In the genomic region with DNA sequence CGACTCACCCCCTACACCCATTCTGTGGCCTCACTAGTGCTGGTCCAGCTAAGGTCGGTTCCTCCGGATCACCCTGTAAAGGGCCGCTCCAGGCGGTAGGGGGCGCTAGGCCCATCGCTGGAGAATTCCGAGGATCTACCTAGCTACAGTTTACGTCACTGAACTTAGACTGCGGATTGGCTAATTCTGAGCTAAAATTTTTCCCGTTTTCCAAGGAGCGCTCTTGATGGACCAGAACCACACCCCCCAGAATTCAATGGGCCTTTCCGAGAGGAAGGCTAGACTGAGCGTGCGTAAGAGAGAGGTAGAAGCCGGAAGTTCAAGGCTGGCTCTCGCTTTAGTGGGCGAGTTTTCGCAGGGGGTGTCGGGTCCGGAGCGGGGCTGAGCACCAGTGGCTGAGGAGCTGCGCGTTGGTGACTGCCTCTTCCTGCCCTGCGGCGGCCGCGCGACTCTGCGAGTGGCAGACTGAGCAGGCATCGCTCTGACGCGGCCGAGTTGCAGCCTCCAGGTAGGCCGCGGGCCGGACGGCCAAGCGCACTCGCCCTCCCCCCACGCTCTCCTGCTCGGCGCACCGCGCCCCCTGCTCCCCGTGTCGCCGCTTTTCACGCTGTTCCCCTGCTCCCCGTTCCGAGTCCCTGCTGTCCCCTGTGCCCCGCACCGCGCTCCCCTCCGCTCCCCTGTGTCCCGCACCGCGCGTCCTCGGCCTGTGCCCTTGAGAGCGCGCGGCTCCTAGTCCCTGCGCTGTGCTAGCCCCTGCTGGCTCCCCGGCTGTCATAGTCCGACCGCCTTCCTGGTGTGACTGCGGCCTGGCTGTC, we compare ENCODE assay signal across 8 mouse cellular contexts. TPM values are rescaled to one million over a fixed set of nuclear protein-coding genes. Genes with fewer than 3 reads are reported as not detected.
A peak's percentile ranks its signal among the peaks of the same experiment; 100 is the strongest.
DNase-seq lines count a peak whose midpoint lies in the region; ATAC-seq and TF ChIP-seq lines count a peak whose summit lies in the region.

A gene (plus strand): TSS at position 278 of the 815 bp plus-strand sequence.

- peak; percentile 86 for TF ChIP-seq CTCF in G1E (IDR thresholded peaks at IDR 0.05; ENCODE audit: low read depth, low read length)
- peak; percentile 85 for TF ChIP-seq CTCF in layer of hippocampus, adult 2 months (conservative IDR thresholded peaks at IDR 0.05)
- peak; percentile 98 for TF ChIP-seq CTCF in lung, embryonic 14.5 days (IDR thresholded peaks at IDR 0.05; ENCODE audit: low read depth)
- peak; percentile 90 for TF ChIP-seq CTCF in olfactory bulb, adult 2 months (IDR thresholded peaks at IDR 0.05; ENCODE audit: insufficient read depth, low read depth, low read length)
- TF ChIP-seq CTCF in thymus, adult 2 months (IDR thresholded peaks at IDR 0.05; ENCODE audit: borderline replicate concordance, control insufficient read depth, extremely low read depth, insufficient read depth, low read length, poor library complexity): peak; percentile 91

- H3K27ac ChIP-seq in forebrain, embryonic 16.5 days (ENCODE audit: low read length): peak within 1 kb of the TSS; percentile 82
- peak within 1 kb of the TSS; percentile 94 for H3K27ac ChIP-seq in layer of hippocampus, adult 2 months
- peak within 1 kb of the TSS; percentile 92 for H3K27ac ChIP-seq in lung, embryonic 14.5 days (ENCODE audit: low read depth)
- peak within 1 kb of the TSS; percentile 98 for H3K27ac ChIP-seq in olfactory bulb, adult 2 months (ENCODE audit: insufficient read depth, low read depth, low read length)
- peak within 1 kb of the TSS; percentile 1 for H3K27ac ChIP-seq in thymus, adult 2 months (ENCODE audit: control insufficient read depth, insufficient read depth, low read length)

- peak; percentile 94 for ATAC-seq in G1E (ENCODE audit: extremely low read depth, insufficient number of reproducible peaks, low FRiP score, poor library complexity, severe bottlenecking)
- ATAC-seq in forebrain, embryonic 16.5 days: peak; percentile 96
- ATAC-seq in lung, embryonic 14.5 days (ENCODE audit: insufficient read depth): peak; percentile 93

- H3K9ac ChIP-seq in forebrain, embryonic 16.5 days (replicated peaks; ENCODE audit: low read depth, low read length): peak within 1 kb of the TSS; percentile 87
- H3K9ac ChIP-seq in lung, embryonic 14.5 days: peak within 1 kb of the TSS; percentile 84

- peak; percentile 65 for TF ChIP-seq POLR2A in olfactory bulb, adult 2 months (IDR thresholded peaks at IDR 0.05; ENCODE audit: insufficient read depth, low read depth, low read length)
- TF ChIP-seq POLR2A in thymus, adult 2 months (IDR thresholded peaks at IDR 0.05; ENCODE audit: control insufficient read depth, extremely low read depth, insufficient read depth, low read length, poor library complexity): peak; percentile 49; the same call in 1 of the 2 replicates

- peak within 1 kb of the TSS; percentile 94 for H3K4me3 ChIP-seq in G1E (ENCODE audit: low read depth, low read length)
- peak within 1 kb of the TSS; percentile 77 for H3K4me3 ChIP-seq in forebrain, embryonic 16.5 days (replicated peaks; ENCODE audit: low read length)
- H3K4me3 ChIP-seq in layer of hippocampus, adult 2 months: peak within 1 kb of the TSS; percentile 88
- H3K4me3 ChIP-seq in lung, embryonic 14.5 days (ENCODE audit: low read depth, low read length): peak within 1 kb of the TSS; percentile 84
- peak within 1 kb of the TSS; percentile 94 for H3K4me3 ChIP-seq in olfactory bulb, adult 2 months (ENCODE audit: insufficient read depth, low read depth, low read length)
- H3K4me3 ChIP-seq in thymus, adult 2 months (ENCODE audit: control insufficient read depth, insufficient read depth, low read length): peak within 1 kb of the TSS; percentile 66

- H3K9me3 ChIP-seq in G1E (replicated peaks): peaks cover 3% of the 10 kb centered on the region; the same call in 1 of the 2 replicates
- 0 out of 2 replicates have a peak, but pooled peaks cover 3% of the 10 kb centered on the region for H3K9me3 ChIP-seq in forebrain, embryonic 16.5 days (ENCODE audit: control insufficient read depth, low read length)
- no peaks in the 10 kb centered on the region for H3K9me3 ChIP-seq in lung, embryonic 14.5 days (ENCODE audit: low read depth, low read length)

- DNase-seq in G1E (ENCODE audit: low spot score): peak; percentile 93
- peak; percentile 96 to 97 for DNase-seq in cerebellum, adult 18-20 months
- peak; percentile 94 to 98 for DNase-seq in heart, postnatal 36 days
- DNase-seq in layer of hippocampus, adult 2 months (ENCODE audit: low spot score in 2 of 2): peak; percentile 95 to 98
- peak; percentile 100 for DNase-seq in lung, embryonic 14.5 days
- DNase-seq in thymus, adult 2 months: peak; percentile 89

- 0% methylated on average over 62 of the region's 68 CpGs for WGBS in forebrain, embryonic 16.5 days
- WGBS in lung, embryonic 14.5 days: under 1% methylated on average over 61 of the region's 68 CpGs
- WGBS in olfactory bulb, adult 2 months: 1% methylated on average over 68 of the region's 68 CpGs
- under 1% methylated on average over 68 of the region's 68 CpGs for WGBS in thymus, adult 2 months

- peaks cover 33% of the 10 kb centered on the region for H3K4me1 ChIP-seq in G1E (ENCODE audit: insufficient read depth, low read depth, low read length)
- peaks cover 28% of the 10 kb centered on the region for H3K4me1 ChIP-seq in forebrain, embryonic 16.5 days (replicated peaks; ENCODE audit: control insufficient read depth, insufficient read depth, low read length)
- H3K4me1 ChIP-seq in lung, embryonic 14.5 days (ENCODE audit: insufficient read depth): peaks cover 11% of the 10 kb centered on the region
- peaks cover 33% of the 10 kb centered on the region for H3K4me1 ChIP-seq in olfactory bulb, adult 2 months (ENCODE audit: control insufficient read depth, insufficient read depth, low read length)
- H3K4me1 ChIP-seq in thymus, adult 2 months (replicated peaks; ENCODE audit: control insufficient read depth, insufficient read depth, low read length): peaks cover 10% of the 10 kb centered on the region

- peak within 1 kb of the TSS; percentile 66 for H3K4me2 ChIP-seq in forebrain, embryonic 16.5 days (ENCODE audit: low read length)
- peak within 1 kb of the TSS; percentile 71 for H3K4me2 ChIP-seq in lung, embryonic 14.5 days

- peaks cover 27% of the 10 kb centered on the region for H3K27me3 ChIP-seq in G1E (ENCODE audit: insufficient read depth, low read length)
- H3K27me3 ChIP-seq in forebrain, embryonic 16.5 days (replicated peaks; ENCODE audit: control insufficient read depth, insufficient read depth, low read length): no peaks in the 10 kb centered on the region
- H3K27me3 ChIP-seq in lung, embryonic 14.5 days (ENCODE audit: insufficient read depth, low read length): no peaks in the 10 kb centered on the region
- H3K27me3 ChIP-seq in thymus, adult 2 months (ENCODE audit: control insufficient read depth, insufficient read depth, low read length): no peaks in the 10 kb centered on the region

- intact Hi-C loops in heart, postnatal 36 days (cut with DNase I): loop anchor here (2.0 kb wide), 2 partner anchors 23 to 47 kb away; a partner anchor contains a TSS

- H3K36me3 ChIP-seq in G1E (replicated peaks): peaks cover 27% of the 10 kb centered on the region
- peaks cover 10% of the 10 kb centered on the region for H3K36me3 ChIP-seq in forebrain, embryonic 16.5 days (ENCODE audit: control insufficient read depth, insufficient read depth)
- H3K36me3 ChIP-seq in lung, embryonic 14.5 days (ENCODE audit: insufficient read depth): peaks cover 25% of the 10 kb centered on the region
- no peaks in the 10 kb centered on the region for H3K36me3 ChIP-seq in thymus, adult 2 months (ENCODE audit: control insufficient read depth, insufficient read depth, low read length)

RNA-seq across cellular contexts. Expression of the gene that starts here (rescaled TPM):
- 40.8 and 46.1 TPM in 2 replicates for total RNA-seq in G1E (2014; fragmentation: Nextera tagmentation)
- total RNA-seq in G1E (2017): 44.1 and 48.8 TPM in 2 replicates
- 108 and 115 TPM in 2 replicates for polyA plus RNA-seq in G1E (2012)
- polyA plus RNA-seq in forebrain, embryonic 16.5 days (2015; fragmentation: Nextera tagmentation; extraction: Ambion mirVana): 151 and 164 TPM in 2 replicates
- 100 to 1,000 TPM; 218 to 222 TPM for total RNA-seq in heart, postnatal 36 days (2021)
- 100 to 1,000 TPM; 113 to 125 TPM for total RNA-seq in layer of hippocampus, adult 2 months (2021)
- 135 and 145 TPM in 2 replicates for polyA plus RNA-seq in lung, embryonic 14.5 days (2014; fragmentation: Nextera tagmentation; extraction: Ambion mirVana)
- not detected in 2 replicates for polyA plus RNA-seq in olfactory bulb, adult 2 months (2012; ENCODE audit: insufficient read depth, insufficient read length, low replicate concordance, missing spikeins)
- polyA plus RNA-seq in thymus, adult 2 months (2012; rRNA removed): 227 and 284 TPM in 2 replicates

Comparison
In these comparisons a context has a peak if more than half of its experiments do, and no peak if none do; other contexts are left out.
1. Peak in every context shown above with its lines: DNase-seq, ATAC-seq, H3K4me3 ChIP-seq and H3K27ac ChIP-seq.
2. RNA of the gene that starts here (polyA plus RNA-seq): 227 to 284 TPM in thymus, adult 2 months, 151 to 164 TPM in forebrain, embryonic 16.5 days, 135 to 145 TPM in lung, embryonic 14.5 days and 108 to 115 TPM in G1E; not detected in olfactory bulb, adult 2 months; every median in the first group is over 100 times any median in the second.
3. H3K27ac ChIP-seq: peak in every context shown above with its lines; median percentile 98 in olfactory bulb, adult 2 months; 94 in layer of hippocampus, adult 2 months; 92 in lung, embryonic 14.5 days; 82 in forebrain, embryonic 16.5 days; 1 in thymus, adult 2 months.